Mouse (Mus musculus) layer of hippocampus, adult 11-12 months (tissue): ENCODE results near the gene Mtmr11.

Experiments
- DNase-seq: peaks from one replicate; pipeline ENCODE4 v3.0.0; 2022; ENCODE audit warnings: low spot score

The Mtmr11 gene

DNA sequence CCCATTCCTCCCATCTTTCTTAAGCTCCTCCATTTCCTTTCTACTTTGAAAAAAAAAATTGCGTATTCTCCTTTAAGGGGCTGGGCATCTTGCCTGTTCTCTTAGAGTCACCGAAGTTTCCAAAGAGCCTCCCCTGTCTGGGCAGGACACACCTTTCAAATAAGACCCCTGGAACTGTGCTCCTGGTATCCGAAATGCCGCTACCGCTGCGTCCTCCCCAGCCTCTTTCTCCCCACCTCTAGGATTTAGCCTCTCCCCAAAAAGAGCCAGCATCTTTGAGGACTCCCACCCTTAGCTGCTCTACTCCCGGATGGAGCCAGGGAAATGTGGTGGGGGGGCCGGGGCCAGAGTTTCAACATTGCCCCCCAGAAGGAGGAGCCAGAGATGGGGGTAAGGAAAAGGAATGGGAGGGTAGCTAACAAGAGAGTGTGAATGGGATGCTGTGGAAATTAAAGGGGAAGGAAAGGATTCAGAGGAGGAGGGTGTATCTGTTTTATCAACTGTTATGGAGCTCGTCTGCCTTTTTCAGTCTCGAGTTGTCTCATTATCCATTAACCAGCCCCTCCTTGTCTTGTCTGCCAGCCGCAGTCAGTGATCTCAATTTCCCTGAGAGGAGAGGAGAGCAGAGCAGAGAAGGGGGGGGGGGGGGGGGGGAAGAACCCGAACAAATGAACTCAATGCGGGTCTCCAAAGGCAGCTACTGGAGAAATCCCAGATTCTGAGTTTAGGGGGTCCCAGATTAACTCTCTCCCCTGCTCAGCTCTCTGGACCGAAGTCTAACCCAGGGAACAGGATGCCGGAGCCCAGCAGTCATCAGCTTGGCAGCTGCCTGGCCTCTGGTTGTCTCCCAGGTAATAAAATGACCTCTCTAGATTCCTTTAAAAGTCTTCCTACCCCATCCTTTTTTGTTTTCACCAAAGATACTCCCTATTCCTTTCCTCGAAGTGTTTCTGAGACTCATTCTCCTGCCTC, at the start of gene Mtmr11:
Gene Mtmr11 (plus strand): TSS at position 136 of the 972 bp plus-strand sequence.
- no peak for DNase-seq

- DNase-seq, result no peak
These were observed 48.6 kb upstream of the Mtmr11 start for GRCm38 (mm10) chr3:96113251-96113650.

DNA sequence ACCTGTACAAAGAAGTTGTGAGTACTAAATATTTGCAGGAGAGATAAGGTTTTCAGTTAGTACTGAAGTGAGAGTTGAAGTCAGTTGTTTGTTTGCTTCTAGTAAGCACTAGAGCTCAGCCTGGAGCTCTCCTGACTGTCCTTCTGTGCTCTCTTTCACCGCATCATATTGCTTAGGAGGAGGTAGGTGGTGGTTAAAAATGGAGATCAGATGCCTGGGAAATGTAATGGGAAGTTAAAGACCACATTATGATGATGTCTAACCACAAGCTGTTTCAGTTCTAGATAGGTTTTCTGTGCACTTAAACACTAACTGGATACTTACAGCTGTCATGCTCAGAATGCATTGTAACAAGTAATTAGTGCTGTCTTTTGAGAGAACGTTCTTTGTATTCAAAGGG, 43.7 kb upstream of the Mtmr11 start:
- no peak for DNase-seq

- DNase-seq, result no peak
These were observed 43.1 kb upstream of the Mtmr11 start for GRCm38 (mm10) chr3:96118702-96119101.

- no peak for DNase-seq
These were observed 37.6 kb upstream of the Mtmr11 start for GRCm38 (mm10) chr3:96124235-96124634.

DNA sequence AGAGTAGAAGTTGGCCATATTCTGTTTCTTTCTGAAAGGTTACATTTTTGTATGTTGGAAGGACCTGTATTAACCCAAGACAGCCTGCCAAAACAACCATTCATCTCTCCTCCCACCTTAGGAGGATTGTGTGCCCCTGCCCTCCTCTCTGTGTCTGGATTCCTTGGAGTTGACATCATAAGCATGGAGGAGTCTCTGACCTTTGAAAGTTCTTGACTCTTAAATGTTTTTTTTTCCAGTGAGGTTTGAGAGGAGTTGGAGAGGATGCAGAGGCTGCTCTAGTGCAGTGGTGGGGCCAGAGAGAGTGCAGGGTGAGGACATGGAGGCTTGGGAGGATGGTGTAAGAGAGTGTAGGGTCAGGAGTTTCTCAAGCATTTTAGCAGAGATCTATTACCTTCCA, 33.7 kb upstream of the Mtmr11 start:
- no peak for DNase-seq

GRCm38 (mm10) chr3:96132478-96132877, 29.3 kb upstream of the Mtmr11 start:
- DNase-seq, result no peak

- no peak for DNase-seq
These were observed 28.4 kb upstream of the Mtmr11 start for GRCm38 (mm10) chr3:96133327-96133905.

- no peak for DNase-seq
These were observed 26.8 kb upstream of the Mtmr11 start for GRCm38 (mm10) chr3:96135011-96135410.

DNA sequence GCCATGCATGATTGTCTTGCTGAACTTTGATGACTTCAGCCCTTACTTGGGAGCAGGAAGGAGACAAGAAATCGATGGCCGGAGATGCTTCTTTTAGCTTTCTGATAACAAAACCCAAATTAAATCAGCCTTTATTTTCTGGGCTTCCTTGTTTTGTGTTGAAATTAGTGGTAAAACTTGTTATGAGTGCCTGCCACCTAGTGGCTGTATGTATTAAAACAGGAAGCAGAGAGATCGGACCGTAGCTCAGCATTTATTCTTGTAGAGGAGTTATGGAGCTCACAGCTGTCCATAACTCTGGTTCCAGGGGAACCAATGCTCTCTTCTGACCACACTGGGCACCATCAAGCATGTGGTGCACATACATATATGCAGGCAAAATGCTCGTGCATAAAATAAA, 13.9 kb upstream of the Mtmr11 start:
- DNase-seq, result peak; percentile 81

- DNase-seq, result no peak
These were observed 10.0 kb upstream of the Mtmr11 start for GRCm38 (mm10) chr3:96151836-96152235.

DNA sequence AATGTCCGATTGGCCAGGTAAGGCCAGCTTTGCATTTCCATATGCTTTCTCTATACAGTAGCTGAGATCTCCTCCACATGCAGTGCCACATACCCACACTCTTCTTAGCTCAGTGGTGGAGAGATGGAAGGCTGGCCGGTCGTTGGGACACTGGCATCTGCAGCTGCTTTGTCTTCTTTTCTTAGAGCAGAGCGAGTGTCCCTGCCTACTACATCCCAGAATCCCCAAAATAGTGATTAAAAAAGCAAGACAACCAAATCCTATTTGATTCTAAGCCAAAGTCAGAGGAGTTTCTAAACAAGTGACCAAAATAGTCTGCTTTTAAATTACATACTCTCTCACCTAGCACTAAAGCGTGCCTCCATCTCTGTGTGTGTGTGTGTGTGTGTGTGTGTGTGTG, 9.2 kb upstream of the Mtmr11 start:
- DNase-seq, result no peak

DNA sequence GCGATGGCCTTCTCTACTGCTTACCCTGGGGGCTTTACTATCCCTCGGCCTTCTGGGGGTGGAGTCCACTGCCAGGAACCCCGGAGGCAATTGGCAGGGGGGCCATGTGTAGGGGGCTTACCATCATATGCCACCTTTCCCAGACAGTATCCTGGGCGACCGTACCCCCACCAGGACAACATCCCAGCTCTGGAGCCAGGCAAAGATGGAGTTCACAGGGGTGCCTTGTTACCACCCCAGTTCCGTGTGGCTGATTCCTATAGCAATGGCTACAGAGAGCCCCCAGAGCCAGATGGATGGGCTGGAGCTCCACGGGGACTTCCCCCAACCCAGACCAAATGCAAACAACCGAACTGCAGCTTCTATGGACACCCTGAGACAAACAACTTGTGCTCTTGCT, 6.3 kb upstream of the Mtmr11 start:
- no peak for DNase-seq

DNA sequence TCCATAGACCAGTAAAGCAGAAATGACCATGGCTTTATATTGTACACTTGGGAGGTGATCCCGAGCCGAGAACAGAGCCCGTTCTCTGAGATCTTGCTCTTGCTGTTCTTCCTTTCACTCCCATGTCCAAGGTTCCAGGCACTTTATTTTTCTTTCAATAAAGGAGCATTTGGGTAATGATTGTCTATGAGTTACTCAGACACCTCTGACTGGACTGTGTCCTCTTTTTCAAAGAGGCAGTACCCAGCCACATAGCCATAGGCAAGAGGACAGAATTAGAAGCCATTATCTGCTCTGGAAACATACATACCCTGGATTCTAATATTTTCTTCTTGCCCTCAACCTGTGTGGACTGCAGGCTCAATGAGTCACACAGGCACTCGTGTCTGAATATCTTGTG, 2.0 kb upstream of the Mtmr11 start:
- no peak for DNase-seq

DNA sequence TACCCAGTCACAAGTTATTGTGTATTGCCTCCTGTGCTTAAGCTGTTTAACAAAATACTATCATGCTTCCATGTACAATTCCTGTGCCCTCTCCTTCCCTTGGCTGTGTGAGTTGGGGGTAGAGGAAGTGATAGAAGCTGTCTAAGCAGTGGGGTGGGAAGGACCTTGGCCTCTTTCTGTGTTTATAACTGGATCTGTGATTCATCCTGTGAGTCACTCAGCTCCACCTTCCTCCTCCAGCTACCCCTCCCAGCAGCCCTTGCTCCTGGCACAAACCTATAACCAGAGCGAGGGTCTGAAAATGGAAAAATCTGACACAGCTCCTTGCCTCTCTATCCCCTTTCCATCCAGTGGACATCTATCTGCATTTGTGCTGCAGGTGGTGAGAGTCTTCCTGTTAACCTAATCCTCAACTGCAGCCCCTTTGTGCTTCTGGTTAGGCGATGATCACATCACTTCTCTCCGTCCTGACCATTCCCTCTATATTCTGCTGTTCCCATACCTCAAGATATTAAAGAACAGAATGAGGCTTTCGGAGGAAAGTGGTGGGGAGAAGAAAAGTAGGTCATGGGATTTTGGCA, 1.5 kb upstream of the Mtmr11 start:
- DNase-seq, result peak; percentile 49

- DNase-seq, result no peak
These were observed 844 bp upstream of the Mtmr11 start for GRCm38 (mm10) chr3:96160803-96161516.

- no peak for DNase-seq
These were observed 1.2 kb downstream of the Mtmr11 start for GRCm38 (mm10) chr3:96163040-96163439.

DNA sequence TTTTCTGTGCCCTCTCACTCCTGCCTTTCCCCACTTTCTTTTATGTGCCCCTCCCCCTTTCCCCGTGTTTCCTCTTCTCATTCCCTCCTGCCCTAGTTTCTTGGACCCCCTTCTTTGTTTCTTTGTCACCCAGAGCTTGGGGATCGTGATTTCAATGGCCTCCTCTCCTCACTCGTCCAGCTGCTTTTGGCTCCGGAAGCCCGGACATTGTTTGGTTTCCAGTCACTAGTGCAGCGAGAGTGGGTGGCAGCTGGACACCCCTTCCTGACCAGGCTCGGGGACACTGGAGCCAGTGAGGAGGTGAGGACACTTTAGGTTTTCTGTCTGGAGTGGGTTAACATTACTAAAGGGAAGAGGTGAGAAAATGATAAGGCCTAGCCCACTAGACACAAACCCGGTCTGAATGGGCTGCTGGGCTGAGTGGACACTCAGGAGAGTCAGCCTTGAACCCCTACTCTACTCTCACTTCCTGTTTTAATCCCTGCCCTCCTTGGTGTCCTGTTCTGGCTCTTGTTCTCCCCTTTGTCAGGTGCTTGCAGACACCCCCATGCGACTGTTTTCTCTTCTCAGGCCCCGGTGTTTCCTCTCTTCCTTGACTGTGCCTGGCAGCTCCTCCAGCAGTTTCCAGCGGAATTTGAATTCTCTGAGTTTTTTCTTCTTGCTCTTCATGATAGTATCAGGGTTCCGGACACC, 6.8 kb downstream of the Mtmr11 start:
- DNase-seq, result no peak

- DNase-seq, result no peak
These were observed 8.5 kb downstream of the Mtmr11 start for GRCm38 (mm10) chr3:96170276-96170675.

DNA sequence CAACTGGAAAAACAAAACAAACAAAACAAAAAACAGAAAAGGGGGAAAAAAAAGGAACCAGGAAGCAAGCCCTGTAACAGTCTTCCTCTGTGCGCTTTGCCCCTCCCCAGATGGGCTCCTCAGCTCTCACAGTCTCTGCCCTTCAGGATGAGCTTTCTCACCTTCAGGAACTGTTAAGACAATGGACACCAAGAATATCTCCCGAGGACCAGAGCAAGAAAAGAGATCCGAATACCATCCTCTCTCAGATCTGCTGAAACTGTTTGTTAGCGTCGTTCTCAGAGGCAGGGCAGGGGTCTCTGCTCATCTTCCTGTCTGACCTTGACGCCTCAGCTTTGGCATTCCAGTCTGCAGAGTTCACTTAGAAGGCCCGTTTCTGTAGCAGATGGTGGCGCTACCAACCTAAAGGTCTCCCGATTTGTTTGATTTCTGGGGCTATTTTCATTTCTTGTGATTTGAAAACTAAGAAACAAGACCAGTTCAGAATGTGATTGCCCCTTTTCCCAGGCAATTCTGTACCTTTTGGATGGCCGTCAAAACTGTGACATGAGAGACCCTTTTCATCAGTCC, 9.3 kb downstream of the Mtmr11 start:
- DNase-seq, result no peak

DNA sequence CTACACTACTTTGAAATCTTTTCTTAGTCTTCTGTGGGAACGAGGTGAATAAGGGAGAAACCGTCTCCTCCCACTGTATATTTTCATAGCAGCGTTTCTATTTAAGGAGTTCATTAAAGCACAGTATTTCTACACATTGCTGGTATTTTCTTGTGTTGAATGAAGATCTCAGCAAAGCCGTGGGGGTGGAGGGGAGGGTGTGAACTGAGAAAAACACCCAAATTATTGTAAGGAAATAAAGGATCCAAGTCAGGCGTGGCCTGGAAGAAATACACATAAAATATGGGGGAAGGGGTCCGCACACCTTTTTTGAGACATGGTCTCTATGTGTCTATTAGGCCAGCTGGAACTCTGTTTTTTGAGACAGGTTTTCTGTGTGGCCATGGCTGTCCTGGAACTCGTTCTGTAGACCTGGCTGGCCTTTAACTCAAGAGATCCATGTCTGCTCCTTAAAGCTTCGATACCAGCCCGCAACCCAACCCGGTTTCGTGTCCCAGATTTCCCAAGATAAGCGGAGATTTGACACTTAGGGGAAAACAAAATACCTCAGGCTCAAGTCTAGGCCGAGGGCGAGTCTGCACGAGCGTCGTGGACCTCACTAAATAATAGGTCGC, 9.9 kb downstream of the Mtmr11 start:
- no peak for DNase-seq
